Mouse (Mus musculus): ENCODE measurements around the gene Kcnip1.

Kcnip1 gene

GRCm38 (mm10) chr11:33944067-33944785, 48.7 kb downstream of the Kcnip1 start:
- in situ Hi-C loops (cut with MboI, MseI): loop anchor here (25.0 kb wide), 1 partner anchor 1868 kb away; no protein-coding TSS in a partner anchor

GRCm38 (mm10) chr11:33943565-33943964, 49.4 kb downstream of the Kcnip1 start:
- in situ Hi-C loops (cut with MboI, MseI): loop anchor here (25.0 kb wide), 1 partner anchor 1869 kb away; no protein-coding TSS in a partner anchor

- in situ Hi-C loops (cut with MboI, MseI): loop anchor here (10.0 to 25.0 kb wide), 4 partner anchors 775 to 1873 kb away; partner anchors contain the start of genes Fbxw11 and Npm1
These were observed 53.4 kb downstream of the Kcnip1 start for GRCm38 (mm10) chr11:33939456-33940113.

GRCm38 (mm10) chr11:33938561-33939274, 54.2 kb downstream of the Kcnip1 start:
- in situ Hi-C loops (cut with MboI, MseI): loop anchor here (10.0 to 25.0 kb wide), 4 partner anchors 774 to 1874 kb away; partner anchors contain the start of genes Fbxw11 and Npm1

- in situ Hi-C loops (cut with MboI, MseI): loop anchor here (10.0 to 25.0 kb wide), 4 partner anchors 773 to 1875 kb away; partner anchors contain the start of genes Fbxw11 and Npm1
These were observed 55.3 kb downstream of the Kcnip1 start for GRCm38 (mm10) chr11:33937641-33938040.

- in situ Hi-C loops (cut with MboI, MseI): loop anchor here (10.0 to 25.0 kb wide), 4 partner anchors 769 to 1878 kb away; partner anchors contain the start of genes Fbxw11 and Npm1
These were observed 58.7 kb downstream of the Kcnip1 start for GRCm38 (mm10) chr11:33934286-33934685.

GRCm38 (mm10) chr11:33932386-33933111, 60.4 kb downstream of the Kcnip1 start:
- in situ Hi-C loops (cut with MboI, MseI): loop anchor here (10.0 to 25.0 kb wide), 4 partner anchors 768 to 1880 kb away; partner anchors contain the start of genes Fbxw11 and Npm1

GRCm38 (mm10) chr11:33931836-33932385, 61.0 kb downstream of the Kcnip1 start:
- in situ Hi-C loops (cut with MboI, MseI): loop anchor here (10.0 to 25.0 kb wide), 4 partner anchors 767 to 1880 kb away; partner anchors contain the start of genes Fbxw11 and Npm1

GRCm38 (mm10) chr11:33929412-33929811, 63.5 kb downstream of the Kcnip1 start:
- in situ Hi-C loops (cut with MboI, MseI): loop anchor here (25.0 kb wide), 1 partner anchor 1883 kb away; no protein-coding TSS in a partner anchor

GRCm38 (mm10) chr11:33928658-33929057, 64.3 kb downstream of the Kcnip1 start:
- in situ Hi-C loops (cut with MboI, MseI): loop anchor here (25.0 kb wide), 1 partner anchor 1884 kb away; no protein-coding TSS in a partner anchor

GRCm38 (mm10) chr11:33927836-33928235, 65.1 kb downstream of the Kcnip1 start:
- in situ Hi-C loops (cut with MboI, MseI): loop anchor here (25.0 kb wide), 1 partner anchor 1884 kb away; no protein-coding TSS in a partner anchor

- in situ Hi-C loops (cut with MboI, MseI): loop anchor here (25.0 kb wide), 1 partner anchor 1885 kb away; no protein-coding TSS in a partner anchor
These were observed 65.6 kb downstream of the Kcnip1 start for GRCm38 (mm10) chr11:33927321-33927720.

GRCm38 (mm10) chr11:33926551-33926950, 66.4 kb downstream of the Kcnip1 start:
- in situ Hi-C loops (cut with MboI, MseI): loop anchor here (25.0 kb wide), 1 partner anchor 1886 kb away; no protein-coding TSS in a partner anchor

GRCm38 (mm10) chr11:33925778-33926177, 67.2 kb downstream of the Kcnip1 start:
- in situ Hi-C loops (cut with MboI, MseI): loop anchor here (25.0 kb wide), 1 partner anchor 1887 kb away; no protein-coding TSS in a partner anchor

- in situ Hi-C loops (cut with MboI, MseI): no loop called here
These were observed 69.9 kb downstream of the Kcnip1 start for GRCm38 (mm10) chr11:33923031-33923430.

GRCm38 (mm10) chr11:33921451-33921850, 71.5 kb downstream of the Kcnip1 start:
- in situ Hi-C loops (cut with MboI, MseI): no loop called here

- in situ Hi-C loops (cut with MboI, MseI): loop anchor here (5.0 kb wide), 1 partner anchor 297 kb away; no protein-coding TSS in a partner anchor
These were observed 73.1 kb downstream of the Kcnip1 start for GRCm38 (mm10) chr11:33919826-33920225.

GRCm38 (mm10) chr11:33918424-33918823, 74.5 kb downstream of the Kcnip1 start:
- in situ Hi-C loops (cut with MboI, MseI): loop anchor here (5.0 kb wide), 1 partner anchor 299 kb away; no protein-coding TSS in a partner anchor

- in situ Hi-C loops (cut with MboI, MseI): loop anchor here (5.0 kb wide), 1 partner anchor 300 kb away; no protein-coding TSS in a partner anchor
These were observed 75.4 kb downstream of the Kcnip1 start for GRCm38 (mm10) chr11:33917574-33917973.

- in situ Hi-C loops (cut with MboI, MseI): loop anchor here (5.0 kb wide), 1 partner anchor 182 kb away; no protein-coding TSS in a partner anchor
These were observed 78.7 kb downstream of the Kcnip1 start for GRCm38 (mm10) chr11:33914216-33914615.

Data from regulatory T cell (primary cell).